Mouse (Mus musculus) adrenal gland, postnatal 14 days (tissue): Measurements from ENCODE around the gene Cd59b. TPM values are rescaled to one million over a fixed set of nuclear protein-coding genes. Genes with fewer than 3 reads are reported as not detected.

Source experiments
- DNase-seq: peaks from one replicate; pipeline ENCODE4 v3.0.0; 2021; ENCODE audit warnings: mixed read lengths
- long read RNA-seq, 2 experiments: library from polyadenylated mRNA; stranded (forward); transcript quantifications; one replicate each; pipeline ENCODE4 v2.0.0; 2021
- total RNA-seq: library from RNA; stranded (reverse); gene quantifications from 2 replicates; pipeline ENCODE4 v1.2.3, GENCODE M21; 2021

Gene Cd59b
- 4.4 and 4.6 TPM in 2 replicates for total RNA-seq
- long read RNA-seq, experiment 1, partial matches to known transcripts, result 1 of 3 reads
- long read RNA-seq, experiment 1, other reads (novel, unspliced or antisense), result 0 of 3 reads
- long read RNA-seq, experiment 2, partial matches to known transcripts, result 0 of 3 reads
- long read RNA-seq, experiment 2, other reads (novel, unspliced or antisense), result 0 of 3 reads

GRCm38 (mm10) chr2:104069704-104070185 lies at the start of gene Cd59b:
Gene Cd59b (plus strand): TSS chr2:104069849.
- DNase-seq, result peak; percentile 70

- no peak for DNase-seq
Measured at GRCm38 (mm10) chr2:104023096-104023495, 46.6 kb upstream of the Cd59b start.

GRCm38 (mm10) chr2:104024656-104025055 lies 45.0 kb upstream of the Cd59b start:
- DNase-seq, result no peak

GRCm38 (mm10) chr2:104027458-104028138 lies 42.1 kb upstream of the Cd59b start, which contains the start of gene Fbxo3:
Gene Fbxo3 (plus strand): TSS chr2:104027721.
- DNase-seq, result peak; percentile 93

GRCm38 (mm10) chr2:104028139-104028723 lies 41.4 kb upstream of the Cd59b start, which contains the start of gene 4931422A03Rik:
Gene 4931422A03Rik (minus strand): TSS chr2:104028361.
- peak; percentile 60 for DNase-seq

- DNase-seq, result no peak
Measured at GRCm38 (mm10) chr2:104029074-104029473, 40.6 kb upstream of the Cd59b start.

- no peak for DNase-seq
Measured at GRCm38 (mm10) chr2:104030381-104030780, 39.3 kb upstream of the Cd59b start.

GRCm38 (mm10) chr2:104032056-104032455 lies 37.6 kb upstream of the Cd59b start:
- no peak for DNase-seq

GRCm38 (mm10) chr2:104034832-104035472 lies 34.7 kb upstream of the Cd59b start:
- peak; percentile 81 for DNase-seq

- DNase-seq, result peak; percentile 42
Measured at GRCm38 (mm10) chr2:104035595-104035994, 34.1 kb upstream of the Cd59b start.

GRCm38 (mm10) chr2:104036316-104036715 lies 33.3 kb upstream of the Cd59b start:
- no peak for DNase-seq

GRCm38 (mm10) chr2:104038236-104038635 lies 31.4 kb upstream of the Cd59b start:
- no peak for DNase-seq

- peak; percentile 70 for DNase-seq
Measured at GRCm38 (mm10) chr2:104041632-104042031, 28.0 kb upstream of the Cd59b start.

GRCm38 (mm10) chr2:104042766-104043165 lies 26.9 kb upstream of the Cd59b start:
- DNase-seq, result no peak

- DNase-seq, result no peak
Measured at GRCm38 (mm10) chr2:104043624-104044478, 25.8 kb upstream of the Cd59b start.

- DNase-seq, result peak; percentile 55
Measured at GRCm38 (mm10) chr2:104044479-104045080, 25.1 kb upstream of the Cd59b start.

GRCm38 (mm10) chr2:104058381-104058780 lies 11.3 kb upstream of the Cd59b start:
- no peak for DNase-seq

- DNase-seq, result no peak
Measured at GRCm38 (mm10) chr2:104058954-104059353, 10.7 kb upstream of the Cd59b start.

- DNase-seq, result no peak
Measured at GRCm38 (mm10) chr2:104059786-104060185, 9.9 kb upstream of the Cd59b start.

- DNase-seq, result no peak
Measured at GRCm38 (mm10) chr2:104060996-104061395, 8.7 kb upstream of the Cd59b start.

- DNase-seq, result no peak
Measured at GRCm38 (mm10) chr2:104062665-104063064, 7.0 kb upstream of the Cd59b start.
